Mouse (Mus musculus) brain, embryonic 18.5 days (tissue): ENCODE data around the gene Fam78b.

Experiments
- DNase-seq: peaks from one replicate; pipeline ENCODE4 v3.0.0-alpha.2; 2012; ENCODE audit warnings: low read depth, low spot score

Fam78b gene

GRCm38 (mm10) chr1:167001174-167001843 is at the start of gene Fam78b:
TSS of gene Fam78b (plus strand) at chr1:167001417.
- DNase-seq = no peak

GRCm38 (mm10) chr1:166964508-166964907 is 36.7 kb upstream of the Fam78b start:
- no peak for DNase-seq

- DNase-seq = no peak
Observed at GRCm38 (mm10) chr1:166968271-166968670, 32.9 kb upstream of the Fam78b start.

GRCm38 (mm10) chr1:166973731-166974130 is 27.5 kb upstream of the Fam78b start:
- no peak for DNase-seq

- DNase-seq = no peak
Observed at GRCm38 (mm10) chr1:166978611-166979010, 22.6 kb upstream of the Fam78b start.

- no peak for DNase-seq
Observed at GRCm38 (mm10) chr1:166994266-166994665, 7.0 kb upstream of the Fam78b start.

GRCm38 (mm10) chr1:166996250-166996649 is 5.0 kb upstream of the Fam78b start:
- no peak for DNase-seq

- DNase-seq = no peak
Observed at GRCm38 (mm10) chr1:166996811-166997210, 4.4 kb upstream of the Fam78b start.

GRCm38 (mm10) chr1:167000529-167001173 is 566 bp upstream of the Fam78b start:
- DNase-seq = peak; percentile 34

GRCm38 (mm10) chr1:167001844-167002485 is 748 bp downstream of the Fam78b start:
- DNase-seq = no peak

GRCm38 (mm10) chr1:167002486-167002850 is 1.3 kb downstream of the Fam78b start:
- no peak for DNase-seq

- no peak for DNase-seq
Observed at GRCm38 (mm10) chr1:167004621-167005020, 3.4 kb downstream of the Fam78b start.

- no peak for DNase-seq
Observed at GRCm38 (mm10) chr1:167007341-167007740, 6.1 kb downstream of the Fam78b start.

GRCm38 (mm10) chr1:167010190-167010589 is 9.0 kb downstream of the Fam78b start:
- DNase-seq = no peak

- DNase-seq = no peak
Observed at GRCm38 (mm10) chr1:167011301-167011700, 10.1 kb downstream of the Fam78b start.

GRCm38 (mm10) chr1:167012616-167013015 is 11.4 kb downstream of the Fam78b start:
- DNase-seq = no peak

GRCm38 (mm10) chr1:167013234-167013864 is 12.1 kb downstream of the Fam78b start:
- DNase-seq = no peak

GRCm38 (mm10) chr1:167016269-167016668 is 15.1 kb downstream of the Fam78b start:
- no peak for DNase-seq

- no peak for DNase-seq
Observed at GRCm38 (mm10) chr1:167022001-167022424, 20.8 kb downstream of the Fam78b start.

GRCm38 (mm10) chr1:167022541-167023121 is 21.4 kb downstream of the Fam78b start:
- DNase-seq = no peak

GRCm38 (mm10) chr1:167023794-167024193 is 22.6 kb downstream of the Fam78b start:
- DNase-seq = no peak

- DNase-seq = no peak
Observed at GRCm38 (mm10) chr1:167024961-167025360, 23.7 kb downstream of the Fam78b start.
